Mouse (Mus musculus) midbrain, embryonic 10.5 days (tissue): ENCODE data around the gene Rbpj. TPM values are rescaled to one million over a fixed set of nuclear protein-coding genes. Genes with fewer than 3 reads are reported as not detected.
"Not testable (repeated sequence)": the region's sequence is repeated elsewhere in the genome, so short reads cannot be mapped to it uniquely, and the experiment has no call there.

ENCODE experiments used
- DNase-seq: peaks from one replicate; pipeline ENCODE4 v3.0.0-alpha.2; 2017; ENCODE audit warnings: low spot score
- H3K27ac ChIP-seq: fragments of 300-500 bp; sonication (generic); replicated peaks from 2 replicates; pipeline ENCODE4 v1.5.1; 2016; ENCODE audit warnings: mild to moderate bottlenecking
- H3K27me3 ChIP-seq: fragments of 300-500 bp; sonication (generic); 2 replicates; pipeline ENCODE4 v1.6.1; 2016; ENCODE audit warnings: low read depth, mild to moderate bottlenecking; ENCODE audit not compliant: poor library complexity, severe bottlenecking
- H3K36me3 ChIP-seq: fragments of 300-500 bp; sonication (generic); 2 replicates; pipeline ENCODE4 v1.6.1; 2016; ENCODE audit warnings: mild to moderate bottlenecking, moderate library complexity
- H3K4me1 ChIP-seq: fragments of 300-500 bp; sonication (generic); 2 replicates; pipeline ENCODE4 v1.6.1; 2016
- H3K4me3 ChIP-seq: fragments of 300-500 bp; sonication (generic); 2 replicates; pipeline ENCODE4 v1.5.1; 2016; ENCODE audit warnings: mild to moderate bottlenecking, moderate library complexity
- H3K9me3 ChIP-seq: fragments of 300-500 bp; sonication (generic); replicated peaks from 2 replicates; pipeline ENCODE4 v1.6.1; 2016; ENCODE audit warnings: mild to moderate bottlenecking
- WGBS: fragments of 180-500 bp; shearing (Covaris S2); methylation state at CpG from one replicate; pipeline ENCODE4 v1.1.7; 2016; 5-methylcytosine and 5-hydroxymethylcytosine counted together
- polyA plus RNA-seq: library from polyadenylated mRNA; unstranded; fragments of >200 nt; fragmentation: Nextera tagmentation; extraction: Ambion mirVana; gene quantifications from 2 replicates; pipeline ENCODE4 v1.2.1, GENCODE M21; 2016

The Rbpj gene
- polyA plus RNA-seq, 1 experiment from 2014 or later: 36.3 TPM

DNA sequence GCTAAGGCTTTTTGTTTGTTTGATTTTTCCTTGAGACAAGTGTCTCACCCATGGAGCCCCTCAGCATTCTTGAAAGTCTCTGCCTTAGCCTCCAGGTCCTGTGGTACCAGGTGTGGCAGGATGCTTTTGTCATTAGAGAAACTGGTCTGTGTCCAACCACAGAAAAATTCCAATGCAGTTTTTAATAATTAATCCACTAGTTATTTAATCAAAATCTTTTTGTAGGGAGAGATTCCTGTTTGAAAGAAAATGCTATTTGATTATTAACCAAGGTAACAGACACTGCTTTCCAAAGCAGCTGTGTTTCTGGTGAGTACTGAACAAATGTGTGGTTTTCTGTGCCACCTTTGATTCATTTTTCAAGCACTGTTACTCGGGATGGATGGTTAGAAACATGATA is 190.6 kb downstream of the Rbpj start:
- Histone ChIP-seq H3K9me3 (no peaks in the 10 kb centered on the region), H3K4me3 (no peak overlapping the region), H3K27ac (no peak overlapping the region), H3K27me3 (no peaks in the 10 kb centered on the region), H3K36me3 (peaks cover 38% of the 10 kb centered on the region), H3K4me1 (no peaks in the 10 kb centered on the region)
- 58% methylated on average over 1 of the region's 1 CpGs for WGBS
- no peak for DNase-seq

DNA sequence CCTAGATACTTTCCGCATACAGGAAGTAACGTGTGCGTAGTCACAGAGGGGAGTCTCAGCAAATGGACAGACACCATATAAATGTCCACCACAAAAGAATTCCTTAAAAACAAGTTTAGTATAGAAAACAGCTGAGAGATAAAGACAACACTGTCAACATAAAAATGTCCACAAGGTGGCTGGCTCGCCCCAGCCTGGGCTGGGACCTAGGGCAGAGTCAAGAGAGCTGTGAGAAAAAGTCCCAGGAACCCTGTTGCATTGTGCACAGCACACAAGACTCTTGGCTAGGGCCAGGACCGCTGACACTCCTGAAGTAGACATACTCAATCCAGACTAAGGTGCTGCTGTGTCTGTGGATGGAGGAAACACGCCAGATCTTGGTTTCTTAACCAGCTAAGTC is 192.0 kb downstream of the Rbpj start:
- Histone ChIP-seq H3K4me3 (no peak overlapping the region), H3K27ac (no peak overlapping the region), H3K9me3 (no peaks in the 10 kb centered on the region), H3K36me3 (peaks cover 25% of the 10 kb centered on the region), H3K4me1 (no peaks in the 10 kb centered on the region), H3K27me3 (no peaks in the 10 kb centered on the region)
- DNase-seq: no peak
- 88% methylated on average over 6 of the region's 6 CpGs for WGBS

DNA sequence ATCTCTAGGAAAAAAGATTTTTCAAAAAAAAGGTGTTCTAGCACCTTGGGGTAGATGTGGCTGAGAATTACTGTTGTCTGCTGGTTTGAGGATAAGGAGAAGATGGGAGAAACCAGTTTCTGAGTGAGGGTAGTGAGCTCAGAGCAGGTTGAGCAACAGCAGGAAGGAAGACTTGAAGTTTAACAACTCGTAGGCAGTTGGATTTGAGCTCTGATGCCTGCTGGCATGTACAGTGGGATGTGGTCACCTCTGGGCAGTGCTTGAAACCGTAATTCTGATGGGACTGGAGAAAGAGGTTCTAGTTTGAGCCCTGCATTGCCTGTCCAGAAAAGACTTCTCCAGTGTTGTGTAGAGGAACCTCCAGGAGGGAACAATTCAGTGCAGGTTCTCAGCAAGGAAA is 195.6 kb downstream of the Rbpj start:
- no peak for DNase-seq

DNA sequence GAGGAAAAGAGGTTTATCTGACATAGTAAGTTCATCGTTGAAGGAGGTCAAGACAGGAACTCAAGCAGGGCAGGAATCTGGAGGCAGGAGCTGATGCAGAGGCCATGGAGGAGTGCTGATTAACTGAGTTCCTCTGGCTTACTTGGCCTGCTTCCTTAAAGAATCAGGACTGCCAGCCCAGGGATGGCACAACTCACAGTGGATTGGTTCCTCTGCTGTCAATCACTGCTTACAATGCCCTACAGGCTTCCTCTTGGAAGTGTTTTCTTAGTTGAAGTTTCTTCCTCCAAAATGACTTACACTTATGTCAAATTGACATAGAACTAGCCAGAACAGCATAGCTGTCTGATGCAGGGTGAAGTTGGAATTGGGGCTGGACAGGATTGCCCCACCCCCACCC is 196.5 kb downstream of the Rbpj start:
- Histone ChIP-seq H3K4me3 (no peak overlapping the region), H3K4me1 (no peaks in the 10 kb centered on the region), H3K9me3 (no peaks in the 10 kb centered on the region), H3K27ac (no peak overlapping the region), H3K27me3 (no peaks in the 10 kb centered on the region), H3K36me3 (peaks cover 12% of the 10 kb centered on the region; the same call in 1 of the 2 replicates)
- WGBS: 69% methylated on average over 1 of the region's 1 CpGs
- DNase-seq: no peak

More for the DNA sequence above, 195.6 kb downstream of the Rbpj start:
- H3K4me1 ChIP-seq: no peaks in the 10 kb centered on the region
- 92% methylated on average over 2 of the region's 2 CpGs for WGBS
- no peak overlapping the region for H3K27ac ChIP-seq
- H3K27me3 ChIP-seq: no peaks in the 10 kb centered on the region
- no peak overlapping the region for H3K4me3 ChIP-seq
- no peaks in the 10 kb centered on the region for H3K9me3 ChIP-seq
- peaks cover 15% of the 10 kb centered on the region for H3K36me3 ChIP-seq

DNA sequence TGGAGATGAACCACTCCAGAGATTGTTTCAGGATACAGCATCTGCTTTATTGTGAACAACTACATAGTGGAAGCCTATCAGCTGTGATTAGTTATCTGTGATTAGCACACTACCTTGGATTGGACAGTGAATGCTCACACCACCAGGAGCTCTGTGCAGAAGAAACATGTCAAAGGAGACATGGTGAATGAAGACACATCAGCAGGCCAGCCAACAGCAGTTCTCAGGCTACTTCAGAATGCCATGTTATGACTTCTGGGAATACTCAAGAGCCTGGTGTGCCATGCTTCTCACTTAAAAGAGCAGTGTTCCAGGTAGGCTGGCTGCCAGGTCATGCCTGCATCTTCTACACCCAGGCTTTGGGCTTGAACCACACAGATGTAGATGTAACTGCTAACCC is 197.7 kb downstream of the Rbpj start:
- 0 out of 2 replicates have a peak, but pooled peaks cover 7% of the 10 kb centered on the region for H3K36me3 ChIP-seq

DNA sequence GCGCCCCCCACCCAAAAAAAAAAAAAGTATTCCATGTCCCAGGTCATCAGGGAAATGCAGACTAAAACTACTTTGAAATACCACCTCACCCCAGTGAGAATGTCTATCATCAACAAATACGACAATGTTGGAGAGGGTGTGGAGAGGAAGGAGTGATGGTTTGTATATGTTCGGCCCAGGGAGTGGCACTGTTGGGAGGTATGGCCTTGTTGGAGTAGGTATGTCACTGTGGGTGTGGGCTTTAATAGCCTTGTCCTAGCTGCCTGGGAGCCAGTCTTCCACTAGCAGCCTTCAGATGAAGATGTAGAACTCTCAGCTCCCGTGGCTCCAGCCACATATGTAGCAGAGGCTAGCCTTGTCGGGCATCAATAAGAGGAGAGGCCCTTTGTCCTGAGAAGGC is 202.1 kb downstream of the Rbpj start:
- H3K4me1 ChIP-seq: no peaks in the 10 kb centered on the region
- DNase-seq: no peak
- 91% methylated on average over 5 of the region's 5 CpGs for WGBS
- no peak overlapping the region for H3K27ac ChIP-seq
- H3K27me3 ChIP-seq: no peaks in the 10 kb centered on the region
- H3K9me3 ChIP-seq: no peaks in the 10 kb centered on the region
- no peak overlapping the region for H3K4me3 ChIP-seq
- H3K36me3 ChIP-seq: no peaks in the 10 kb centered on the region

More for the DNA sequence above, 197.7 kb downstream of the Rbpj start:
- DNase-seq: no peak
- Histone ChIP-seq H3K9me3 (no peaks in the 10 kb centered on the region), H3K27ac (no peak overlapping the region), H3K4me1 (no peaks in the 10 kb centered on the region), H3K27me3 (no peaks in the 10 kb centered on the region), H3K4me3 (no peak overlapping the region)

DNA sequence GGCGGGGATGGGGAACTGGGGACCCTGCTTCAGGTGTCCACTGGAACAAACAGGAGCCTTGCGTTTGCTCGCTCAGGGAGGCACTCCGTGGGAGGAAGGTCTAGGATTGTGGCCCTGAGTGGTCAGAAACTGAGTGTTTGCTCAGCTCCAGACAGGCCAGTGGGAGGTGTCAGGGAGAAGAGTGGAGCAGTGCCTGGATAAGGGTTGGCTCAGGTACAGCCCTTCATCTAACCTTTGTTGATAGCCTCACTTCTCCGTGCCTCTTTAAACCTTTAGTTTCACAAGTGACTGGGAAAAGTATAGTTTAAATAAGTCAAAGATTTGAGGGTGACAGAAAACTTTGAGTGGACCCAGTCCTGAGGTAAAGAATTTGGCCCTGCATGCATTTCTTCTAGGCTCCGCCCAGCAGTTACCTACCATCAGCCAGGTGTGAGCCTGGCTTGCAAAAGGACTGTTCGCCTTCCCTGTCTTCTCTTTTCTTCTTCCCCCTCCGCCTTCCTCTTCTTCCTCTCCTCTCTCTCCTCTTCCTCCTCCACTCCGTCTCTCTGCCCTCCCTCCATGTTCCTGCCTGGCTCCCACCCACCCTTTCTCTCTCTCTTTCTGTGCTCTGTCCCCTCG is 204.5 kb downstream of the Rbpj start:
- Histone ChIP-seq H3K4me1 (no peaks in the 10 kb centered on the region), H3K27me3 (no peaks in the 10 kb centered on the region), H3K36me3 (no peaks in the 10 kb centered on the region), H3K9me3 (no peaks in the 10 kb centered on the region), H3K4me3 (no peak overlapping the region), H3K27ac (no peak overlapping the region)
- no peak for DNase-seq
- 90% methylated on average over 10 of the region's 10 CpGs for WGBS

DNA sequence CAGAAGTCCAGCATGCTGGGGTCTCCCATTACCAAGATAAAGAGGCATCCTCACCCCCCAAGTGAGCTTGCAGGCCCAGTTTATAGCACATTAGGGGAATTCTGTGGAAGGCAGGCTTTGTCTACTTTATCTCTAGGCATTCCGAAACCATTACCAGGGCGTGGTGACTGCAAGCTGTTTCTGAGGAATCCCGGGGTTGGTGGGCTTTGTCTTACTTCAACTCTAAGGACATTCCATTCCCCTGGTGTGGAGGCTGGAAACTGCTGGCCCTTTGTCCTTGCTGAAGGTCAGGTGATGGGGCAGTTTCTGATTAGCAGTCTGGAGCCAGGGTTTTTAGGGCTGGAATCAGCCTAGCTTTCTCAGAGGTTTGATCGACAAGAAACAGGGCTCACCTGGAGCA is 205.6 kb downstream of the Rbpj start:
- no peaks in the 10 kb centered on the region for H3K36me3 ChIP-seq
- 68% methylated on average over 4 of the region's 4 CpGs for WGBS
- H3K9me3 ChIP-seq: no peaks in the 10 kb centered on the region

DNA sequence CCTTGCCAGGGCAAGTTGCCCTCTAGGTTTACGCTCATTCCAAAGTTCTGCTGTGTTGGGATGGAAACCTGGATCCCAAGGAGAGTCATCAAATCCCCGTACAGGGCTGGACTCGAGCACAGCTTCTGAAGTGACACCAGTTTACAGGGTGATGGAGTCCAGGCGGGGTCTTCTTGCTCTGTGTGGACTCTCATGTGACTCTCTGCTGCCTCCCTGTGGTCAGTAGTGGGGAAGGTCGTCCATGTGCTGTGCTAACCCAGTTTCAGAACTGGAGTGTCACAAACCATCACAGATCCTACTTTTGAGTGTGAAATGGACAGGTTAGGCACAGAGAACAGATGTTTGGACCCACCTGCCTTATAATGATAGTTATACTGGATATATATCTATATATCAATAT is 206.4 kb downstream of the Rbpj start:
- 38% methylated on average over 5 of the region's 5 CpGs for WGBS
- Histone ChIP-seq H3K27me3 (no peaks in the 10 kb centered on the region), H3K27ac (no peak overlapping the region), H3K9me3 (no peaks in the 10 kb centered on the region), H3K36me3 (no peaks in the 10 kb centered on the region), H3K4me3 (no peak overlapping the region), H3K4me1 (no peaks in the 10 kb centered on the region)
- DNase-seq: peak; percentile 75

More for the DNA sequence above, 205.6 kb downstream of the Rbpj start:
- Histone ChIP-seq H3K4me3 (no peak overlapping the region), H3K27me3 (no peaks in the 10 kb centered on the region), H3K4me1 (no peaks in the 10 kb centered on the region), H3K27ac (no peak overlapping the region)
- DNase-seq: no peak

DNA sequence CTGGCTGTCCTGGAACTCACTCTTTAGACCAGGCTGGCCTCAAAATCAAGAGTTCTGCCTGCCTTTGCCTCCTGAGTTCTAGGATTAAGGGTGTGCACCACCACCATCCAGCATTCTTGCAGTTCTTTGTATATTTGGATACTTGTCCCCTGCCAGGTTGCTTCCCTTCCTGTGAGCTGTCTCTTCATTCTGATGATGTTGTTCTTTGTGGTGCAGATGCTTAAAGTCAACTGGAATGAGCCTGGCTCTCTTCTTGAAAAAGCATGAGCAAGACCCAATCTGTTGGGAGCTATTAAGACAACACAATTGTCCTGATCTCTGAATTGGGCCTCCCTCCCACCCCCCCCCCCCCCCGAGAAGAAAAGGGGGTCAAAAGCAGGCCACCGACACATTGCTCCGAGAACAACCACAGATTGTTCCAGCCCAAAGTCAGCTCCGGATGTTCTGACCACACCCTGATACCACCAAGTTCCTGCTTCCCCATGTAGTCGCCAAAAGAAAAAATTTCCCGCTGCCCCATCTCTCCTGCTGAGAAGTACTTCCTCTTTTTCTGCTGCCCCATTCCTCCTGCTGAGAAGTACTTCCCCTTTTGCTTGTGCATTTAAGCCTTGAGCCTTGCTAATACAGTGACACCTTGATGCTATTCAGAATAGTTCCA is 207.7 kb downstream of the Rbpj start:
- not testable (repeated sequence) for DNase-seq, H3K9me3 ChIP-seq, H3K4me1 ChIP-seq, H3K27me3 ChIP-seq, H3K4me3 ChIP-seq, H3K36me3 ChIP-seq, H3K27ac ChIP-seq
- WGBS: 94% methylated on average over 6 of the region's 6 CpGs

DNA sequence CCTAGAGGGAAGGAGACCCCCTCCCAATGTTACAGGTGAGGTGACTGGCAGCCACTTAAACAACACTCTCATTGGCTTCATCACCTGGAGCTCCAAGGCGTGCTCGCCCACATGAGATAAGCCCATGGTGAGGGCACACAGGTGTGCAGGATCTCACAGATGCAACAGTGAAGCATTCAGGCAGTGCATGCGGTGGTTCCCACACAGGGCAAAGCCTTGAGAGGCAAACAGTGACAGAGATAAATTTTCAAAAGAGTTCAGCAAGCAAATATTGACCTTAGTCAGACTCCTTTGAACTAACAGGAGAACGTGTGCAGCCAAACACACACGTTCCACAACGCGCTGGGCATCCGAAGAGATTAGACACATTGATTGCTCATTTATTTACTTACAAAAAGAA is 210.7 kb downstream of the Rbpj start:
- Histone ChIP-seq H3K27me3 (no peaks in the 10 kb centered on the region), H3K4me3 (no peak overlapping the region), H3K27ac (no peak overlapping the region), H3K4me1 (0 out of 2 replicates have a peak, but pooled peaks cover 5% of the 10 kb centered on the region), H3K36me3 (no peaks in the 10 kb centered on the region), H3K9me3 (no peaks in the 10 kb centered on the region)
- DNase-seq: no peak
- 92% methylated on average over 8 of the region's 8 CpGs for WGBS

DNA sequence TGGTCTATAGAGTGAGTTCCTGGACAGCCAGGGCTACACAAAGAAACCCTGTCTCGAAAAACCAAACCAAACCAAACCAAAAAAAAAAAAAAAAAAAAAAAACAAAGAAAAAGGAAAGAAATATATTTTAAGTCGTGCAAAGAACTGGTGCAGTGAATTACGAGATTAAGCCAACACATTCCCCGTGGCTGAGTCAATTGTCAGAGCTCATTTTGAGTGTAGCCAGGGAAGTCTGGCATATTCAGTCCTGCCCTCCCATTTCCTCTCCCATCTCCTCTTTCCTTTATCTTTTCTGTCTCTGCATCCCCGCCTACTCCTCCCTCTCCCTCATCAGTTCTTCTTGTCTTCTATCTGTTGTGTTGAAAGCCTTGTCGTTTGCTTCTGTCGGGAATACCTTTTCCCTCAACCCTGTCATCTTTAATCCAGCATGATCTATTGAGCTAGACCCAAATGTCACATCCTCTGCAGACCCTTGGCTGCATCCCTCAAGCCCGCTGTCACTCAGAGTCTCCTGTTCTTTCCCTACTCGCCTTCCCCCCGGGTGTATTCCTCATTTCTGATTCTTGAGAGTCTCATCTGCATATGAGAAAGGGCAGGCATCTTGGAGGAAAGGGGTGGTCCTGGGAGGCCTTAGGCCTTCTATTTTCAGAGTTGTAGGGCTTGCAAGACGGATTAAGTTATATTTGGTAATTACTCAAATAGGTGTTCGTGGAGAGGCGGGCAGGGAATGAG is 212.2 kb downstream of the Rbpj start:
- no peak for DNase-seq
- Histone ChIP-seq H3K27ac (no peak overlapping the region), H3K27me3 (no peaks in the 10 kb centered on the region), H3K4me3 (no peak overlapping the region), H3K9me3 (no peaks in the 10 kb centered on the region), H3K4me1 (0 out of 2 replicates have a peak, but pooled peaks cover 5% of the 10 kb centered on the region), H3K36me3 (no peaks in the 10 kb centered on the region)
- WGBS: 63% methylated on average over 13 of the region's 13 CpGs

DNA sequence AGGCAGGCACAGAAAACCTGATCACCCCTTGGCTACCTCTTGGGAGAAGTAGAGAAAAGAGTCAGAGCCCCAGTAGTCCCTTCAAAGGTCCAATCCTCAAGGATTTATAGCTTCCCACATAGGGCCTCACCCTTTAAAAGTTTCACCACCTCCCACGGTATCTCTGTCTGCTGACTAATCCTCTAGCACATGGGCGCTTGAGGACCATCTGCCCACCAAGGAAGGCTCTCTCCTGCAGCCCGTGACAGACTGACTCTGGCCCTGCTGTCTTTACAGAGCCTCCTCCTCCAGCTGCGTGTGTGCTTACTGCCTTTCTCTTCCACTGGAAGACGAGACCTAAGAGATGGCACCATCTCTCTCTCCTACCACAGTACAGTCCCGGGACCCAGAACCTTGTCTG is 213.7 kb downstream of the Rbpj start:
- 77% methylated on average over 6 of the region's 6 CpGs for WGBS
- DNase-seq: no peak

More for the DNA sequence above, 213.7 kb downstream of the Rbpj start:
- 0 out of 2 replicates have a peak, but pooled peaks cover 5% of the 10 kb centered on the region for H3K4me1 ChIP-seq
- no peak overlapping the region for H3K4me3 ChIP-seq
- no peaks in the 10 kb centered on the region for H3K9me3 ChIP-seq
- no peak overlapping the region for H3K27ac ChIP-seq
- H3K27me3 ChIP-seq: no peaks in the 10 kb centered on the region
- no peaks in the 10 kb centered on the region for H3K36me3 ChIP-seq
